Mouse (Mus musculus): ENCODE results near the gene Pawr. TPM values are rescaled to one million over a fixed set of nuclear protein-coding genes. Genes with fewer than 3 reads are reported as not detected.

Gene Pawr
- polyA plus RNA-seq, 1 experiment, result 157 TPM

GRCm38 (mm10) chr10:108363932-108364331 lies 32.0 kb downstream of the Pawr start:
- no peak overlapping the region for H3K9ac ChIP-seq (ENCODE audit: low read depth, poor library complexity, severe bottlenecking)
- no peaks in the 10 kb centered on the region for H3K36me3 ChIP-seq (ENCODE audit: control insufficient read depth, insufficient read depth, low read length, poor library complexity, severe bottlenecking)
- H3K4me1 ChIP-seq (ENCODE audit: control insufficient read depth, insufficient read depth, low read length), result no peaks in the 10 kb centered on the region
- no peak overlapping the region for H3K4me3 ChIP-seq (ENCODE audit: low read depth, low read length)
- no peaks in the 10 kb centered on the region for H3K9me3 ChIP-seq (replicated peaks; ENCODE audit: control insufficient read depth, insufficient read depth, low read length, poor library complexity, severe bottlenecking)
- no peaks in the 10 kb centered on the region for H3K27me3 ChIP-seq (ENCODE audit: control insufficient read depth, insufficient read depth, low read length, poor library complexity, severe bottlenecking)
- TF ChIP-seq CTCF (IDR thresholded peaks at IDR 0.05; ENCODE audit: low read depth, low read length) (no peak), EP300 (IDR thresholded peaks at IDR 0.05; ENCODE audit: insufficient read depth, low read depth, low read length) (0 out of 2 replicates have a peak, but pooled peaks have one; percentile 43)
- H3K27ac ChIP-seq (ENCODE audit: insufficient read depth, low read length), result no peak overlapping the region

GRCm38 (mm10) chr10:108364946-108365719 lies 33.2 kb downstream of the Pawr start:
- H3K4me1 ChIP-seq (ENCODE audit: control insufficient read depth, insufficient read depth, low read length), result no peaks in the 10 kb centered on the region
- no peaks in the 10 kb centered on the region for H3K9me3 ChIP-seq (replicated peaks; ENCODE audit: control insufficient read depth, insufficient read depth, low read length, poor library complexity, severe bottlenecking)
- H3K36me3 ChIP-seq (ENCODE audit: control insufficient read depth, insufficient read depth, low read length, poor library complexity, severe bottlenecking), result no peaks in the 10 kb centered on the region
- H3K27ac ChIP-seq (ENCODE audit: insufficient read depth, low read length), result no peak overlapping the region
- H3K27me3 ChIP-seq (ENCODE audit: control insufficient read depth, insufficient read depth, low read length, poor library complexity, severe bottlenecking), result no peaks in the 10 kb centered on the region
- no peak overlapping the region for H3K4me3 ChIP-seq (ENCODE audit: low read depth, low read length)
- TF ChIP-seq POLR2A (IDR thresholded peaks at IDR 0.05; ENCODE audit: insufficient read depth, low read length), result no peak
- TF ChIP-seq CTCF (IDR thresholded peaks at IDR 0.05; ENCODE audit: low read depth, low read length), result no peak
- no peak for TF ChIP-seq EP300 (IDR thresholded peaks at IDR 0.05; ENCODE audit: insufficient read depth, low read depth, low read length)
- no peak overlapping the region for H3K9ac ChIP-seq (ENCODE audit: low read depth, poor library complexity, severe bottlenecking)

GRCm38 (mm10) chr10:108366251-108366650 lies 34.3 kb downstream of the Pawr start:
- no peak overlapping the region for H3K27ac ChIP-seq (ENCODE audit: insufficient read depth, low read length)
- TF ChIP-seq POLR2A (IDR thresholded peaks at IDR 0.05; ENCODE audit: insufficient read depth, low read length), result no peak
- TF ChIP-seq EP300 (IDR thresholded peaks at IDR 0.05; ENCODE audit: insufficient read depth, low read depth, low read length), result no peak
- TF ChIP-seq CTCF (IDR thresholded peaks at IDR 0.05; ENCODE audit: low read depth, low read length), result no peak
- H3K9ac ChIP-seq (ENCODE audit: low read depth, poor library complexity, severe bottlenecking), result no peak overlapping the region
- H3K9me3 ChIP-seq (replicated peaks; ENCODE audit: control insufficient read depth, insufficient read depth, low read length, poor library complexity, severe bottlenecking), result no peaks in the 10 kb centered on the region
- H3K4me1 ChIP-seq (ENCODE audit: control insufficient read depth, insufficient read depth, low read length), result no peaks in the 10 kb centered on the region
- H3K4me3 ChIP-seq (ENCODE audit: low read depth, low read length), result no peak overlapping the region
- H3K36me3 ChIP-seq (ENCODE audit: control insufficient read depth, insufficient read depth, low read length, poor library complexity, severe bottlenecking), result no peaks in the 10 kb centered on the region
- no peaks in the 10 kb centered on the region for H3K27me3 ChIP-seq (ENCODE audit: control insufficient read depth, insufficient read depth, low read length, poor library complexity, severe bottlenecking)

- Histone ChIP-seq H3K9me3 (replicated peaks; ENCODE audit: control insufficient read depth, insufficient read depth, low read length, poor library complexity, severe bottlenecking) (no peaks in the 10 kb centered on the region), H3K4me1 (ENCODE audit: control insufficient read depth, insufficient read depth, low read length) (no peaks in the 10 kb centered on the region)
Observed at GRCm38 (mm10) chr10:108368358-108368757, 36.4 kb downstream of the Pawr start.

GRCm38 (mm10) chr10:108372258-108372657 lies 40.3 kb downstream of the Pawr start:
- Histone ChIP-seq H3K9me3 (replicated peaks; ENCODE audit: control insufficient read depth, insufficient read depth, low read length, poor library complexity, severe bottlenecking) (no peaks in the 10 kb centered on the region), H3K4me3 (ENCODE audit: low read depth, low read length) (no peak overlapping the region), H3K9ac (ENCODE audit: low read depth, poor library complexity, severe bottlenecking) (no peak overlapping the region), H3K27me3 (ENCODE audit: control insufficient read depth, insufficient read depth, low read length, poor library complexity, severe bottlenecking) (no peaks in the 10 kb centered on the region), H3K4me1 (ENCODE audit: control insufficient read depth, insufficient read depth, low read length) (no peaks in the 10 kb centered on the region), H3K27ac (ENCODE audit: insufficient read depth, low read length) (no peak overlapping the region), H3K36me3 (ENCODE audit: control insufficient read depth, insufficient read depth, low read length, poor library complexity, severe bottlenecking) (no peaks in the 10 kb centered on the region)
- TF ChIP-seq EP300 (IDR thresholded peaks at IDR 0.05; ENCODE audit: insufficient read depth, low read depth, low read length) (no peak), CTCF (IDR thresholded peaks at IDR 0.05; ENCODE audit: low read depth, low read length) (no peak), POLR2A (IDR thresholded peaks at IDR 0.05; ENCODE audit: insufficient read depth, low read length) (no peak)

More at GRCm38 (mm10) chr10:108368358-108368757, 36.4 kb downstream of the Pawr start:
- Histone ChIP-seq H3K4me3 (ENCODE audit: low read depth, low read length) (no peak overlapping the region), H3K27me3 (ENCODE audit: control insufficient read depth, insufficient read depth, low read length, poor library complexity, severe bottlenecking) (no peaks in the 10 kb centered on the region), H3K27ac (ENCODE audit: insufficient read depth, low read length) (no peak overlapping the region), H3K9ac (ENCODE audit: low read depth, poor library complexity, severe bottlenecking) (no peak overlapping the region), H3K36me3 (ENCODE audit: control insufficient read depth, insufficient read depth, low read length, poor library complexity, severe bottlenecking) (no peaks in the 10 kb centered on the region)
- no peak for TF ChIP-seq POLR2A (IDR thresholded peaks at IDR 0.05; ENCODE audit: insufficient read depth, low read length)
- TF ChIP-seq CTCF (IDR thresholded peaks at IDR 0.05; ENCODE audit: low read depth, low read length), result no peak
- TF ChIP-seq EP300 (IDR thresholded peaks at IDR 0.05; ENCODE audit: insufficient read depth, low read depth, low read length), result no peak

- Histone ChIP-seq H3K36me3 (ENCODE audit: control insufficient read depth, insufficient read depth, low read length, poor library complexity, severe bottlenecking) (no peaks in the 10 kb centered on the region), H3K4me1 (ENCODE audit: control insufficient read depth, insufficient read depth, low read length) (no peaks in the 10 kb centered on the region), H3K27ac (ENCODE audit: insufficient read depth, low read length) (no peak overlapping the region), H3K27me3 (ENCODE audit: control insufficient read depth, insufficient read depth, low read length, poor library complexity, severe bottlenecking) (no peaks in the 10 kb centered on the region), H3K9ac (ENCODE audit: low read depth, poor library complexity, severe bottlenecking) (no peak overlapping the region), H3K9me3 (replicated peaks; ENCODE audit: control insufficient read depth, insufficient read depth, low read length, poor library complexity, severe bottlenecking) (no peaks in the 10 kb centered on the region), H3K4me3 (ENCODE audit: low read depth, low read length) (no peak overlapping the region)
- no peak for TF ChIP-seq POLR2A (IDR thresholded peaks at IDR 0.05; ENCODE audit: insufficient read depth, low read length)
- no peak for TF ChIP-seq CTCF (IDR thresholded peaks at IDR 0.05; ENCODE audit: low read depth, low read length)
- no peak for TF ChIP-seq EP300 (IDR thresholded peaks at IDR 0.05; ENCODE audit: insufficient read depth, low read depth, low read length)
Observed at GRCm38 (mm10) chr10:108372858-108373257, 40.9 kb downstream of the Pawr start.

Data from ES-Bruce4 (cell line).